Mouse (Mus musculus): Measurements from ENCODE around the gene Vsx2. TPM values are rescaled to one million over a fixed set of nuclear protein-coding genes. Genes with fewer than 3 reads are reported as not detected.

The Vsx2 gene
- polyA plus RNA-seq, 1 experiment from 2014 or later = 0.10 TPM

Other genes starting within 250 kb of the Vsx2 start
- gene Coq6, start 208.1 kb upstream of the Vsx2 start, polyA plus RNA-seq (2014; fragmentation: Nextera tagmentation; extraction: Ambion mirVana) = 34.0 and 41.1 TPM in 2 replicates
- 2.5 and 2.6 TPM in 2 replicates for gene Fam161b, start 207.9 kb upstream of the Vsx2 start, polyA plus RNA-seq (2014; fragmentation: Nextera tagmentation; extraction: Ambion mirVana)
- gene Entpd5, start 160.7 kb upstream of the Vsx2 start, polyA plus RNA-seq (2014; fragmentation: Nextera tagmentation; extraction: Ambion mirVana) = 19.0 and 20.1 TPM in 2 replicates
- gene Bbof1, start 160.7 kb upstream of the Vsx2 start, polyA plus RNA-seq (2014; fragmentation: Nextera tagmentation; extraction: Ambion mirVana) = 1.5 and 2.1 TPM in 2 replicates
- 22.5 and 24.3 TPM in 2 replicates for gene Rnf113a2, start 152.6 kb upstream of the Vsx2 start, polyA plus RNA-seq (2014; fragmentation: Nextera tagmentation; extraction: Ambion mirVana)
- gene Aldh6a1, start 118.8 kb upstream of the Vsx2 start, polyA plus RNA-seq (2014; fragmentation: Nextera tagmentation; extraction: Ambion mirVana) = 37.4 and 38.7 TPM in 2 replicates
- 20.2 and 21.8 TPM in 2 replicates for gene Lin52, start 118.3 kb upstream of the Vsx2 start, polyA plus RNA-seq (2014; fragmentation: Nextera tagmentation; extraction: Ambion mirVana)
- gene Abcd4, start 47.7 kb downstream of the Vsx2 start, polyA plus RNA-seq (2014; fragmentation: Nextera tagmentation; extraction: Ambion mirVana) = 6.9 and 10.2 TPM in 2 replicates
- gene Vrtn, start 71.3 kb downstream of the Vsx2 start, polyA plus RNA-seq (2014; fragmentation: Nextera tagmentation; extraction: Ambion mirVana) = not detected in 2 replicates
- gene Syndig1l, start 129.1 kb downstream of the Vsx2 start, polyA plus RNA-seq (2014; fragmentation: Nextera tagmentation; extraction: Ambion mirVana) = 0.07 and 0.18 TPM in 2 replicates
- gene Npc2, start 203.4 kb downstream of the Vsx2 start, polyA plus RNA-seq (2014; fragmentation: Nextera tagmentation; extraction: Ambion mirVana) = 63.8 and 65.7 TPM in 2 replicates
- 123 and 130 TPM in 2 replicates for gene Isca2, start 203.5 kb downstream of the Vsx2 start, polyA plus RNA-seq (2014; fragmentation: Nextera tagmentation; extraction: Ambion mirVana)